ENCODE assay signal across 8 mouse cellular contexts in the genomic region with DNA sequence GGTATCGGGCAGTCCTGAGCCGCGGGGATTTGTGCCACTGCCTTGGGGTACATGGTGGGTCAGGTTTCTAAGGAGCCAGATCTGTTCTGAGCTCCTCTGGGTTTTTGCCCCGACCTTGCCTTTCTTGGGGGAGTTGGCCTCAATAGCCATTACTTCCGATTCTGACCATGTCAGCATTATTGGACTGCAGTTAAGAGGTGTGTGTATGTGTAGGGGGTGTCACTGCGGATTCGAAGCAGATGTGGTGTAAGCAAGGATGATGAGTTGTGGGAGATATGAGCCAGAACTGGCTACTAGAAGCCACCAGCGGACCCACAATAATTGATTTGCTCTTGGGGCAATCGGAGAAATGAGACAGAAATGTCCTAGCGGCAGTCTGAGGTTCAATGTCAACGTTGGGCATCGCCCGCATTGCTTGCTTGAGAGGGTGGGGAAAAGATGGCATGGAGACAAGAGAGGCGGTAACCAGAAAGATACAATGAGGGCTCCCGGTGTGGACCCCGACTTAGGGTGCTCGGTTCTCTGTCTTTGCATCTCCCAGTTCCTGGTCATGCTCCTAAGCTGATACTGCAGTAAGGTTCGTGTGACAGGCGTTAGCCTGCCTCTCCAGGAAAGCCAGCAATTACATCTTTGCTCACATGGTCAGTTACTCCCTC. TPM values are rescaled to one million over a fixed set of nuclear protein-coding genes. Genes with fewer than 3 reads are reported as not detected.
A peak's percentile ranks its signal among the peaks of the same experiment; 100 is the strongest.
DNase-seq lines count a peak whose midpoint lies in the region; ATAC-seq lines count a peak whose summit lies in the region.

No protein-coding gene starts in this region.

- no peak overlapping the region for H3K27ac ChIP-seq in kidney, embryonic 16.5 days (ENCODE audit: low read length)
- no peak overlapping the region for H3K27ac ChIP-seq in liver, embryonic 15.5 days (replicated peaks)

- peak overlapping the region; percentile 65 for H3K4me3 ChIP-seq in kidney, embryonic 16.5 days (ENCODE audit: low read length)
- peak overlapping the region; percentile 33; the same call in 1 of the 2 replicates for H3K4me3 ChIP-seq in liver, embryonic 15.5 days (replicated peaks)

- DNase-seq in kidney, adult 8-10 months: no peak
- peak; percentile 20 for DNase-seq in cerebellum, adult 8-10 months
- no peak for DNase-seq in spleen, adult 12 weeks (ENCODE audit: low spot score)
- no peak for DNase-seq in T-cell, adult 2 months (ENCODE audit: low spot score)
- DNase-seq in gastrocnemius, postnatal 4 days (ENCODE audit: low spot score in 2 of 2): no peak

- peaks cover 40% of the 10 kb centered on the region for H3K27me3 ChIP-seq in kidney, embryonic 16.5 days (ENCODE audit: insufficient read depth, low read length)
- peaks cover 48% of the 10 kb centered on the region for H3K27me3 ChIP-seq in liver, embryonic 15.5 days

- H3K9ac ChIP-seq in kidney, embryonic 16.5 days (replicated peaks; ENCODE audit: low read length): 0 out of 2 replicates have a peak overlapping the region, but pooled peaks have one; percentile 58
- H3K9ac ChIP-seq in liver, embryonic 15.5 days: no peak overlapping the region

- no peaks in the 10 kb centered on the region for H3K36me3 ChIP-seq in kidney, embryonic 16.5 days (ENCODE audit: insufficient read depth, low read length)
- no peaks in the 10 kb centered on the region for H3K36me3 ChIP-seq in liver, embryonic 15.5 days (replicated peaks)

- H3K4me2 ChIP-seq in kidney, embryonic 16.5 days (replicated peaks; ENCODE audit: low read depth, low read length): peak overlapping the region; percentile 100
- H3K4me2 ChIP-seq in liver, embryonic 15.5 days: peak overlapping the region; percentile 53

- WGBS in kidney, embryonic 16.5 days: 19% methylated on average over 19 of the region's 19 CpGs
- WGBS in liver, embryonic 15.5 days (ENCODE audit: insufficient replicate concordance): 24% methylated on average over 19 of the region's 19 CpGs

- no peak for ATAC-seq in kidney, embryonic 16.5 days (ENCODE audit: low FRiP score, low TSS enrichment)
- peak; percentile 6; the same call in 1 of the 2 replicates for ATAC-seq in frontal cortex, adult (ENCODE audit: low TSS enrichment)
- no peak for ATAC-seq in liver, embryonic 15.5 days (ENCODE audit: insufficient read depth)

- peaks cover 12% of the 10 kb centered on the region for H3K4me1 ChIP-seq in kidney, embryonic 16.5 days (ENCODE audit: insufficient read depth, low read length)
- H3K4me1 ChIP-seq in liver, embryonic 15.5 days (replicated peaks): no peaks in the 10 kb centered on the region

- no peaks in the 10 kb centered on the region for H3K9me3 ChIP-seq in kidney, embryonic 16.5 days (ENCODE audit: low read length)
- no peaks in the 10 kb centered on the region for H3K9me3 ChIP-seq in liver, embryonic 15.5 days (replicated peaks)

RNA-seq across cellular contexts. Expression of a gene that starts 0.8 kb away (rescaled TPM):
- 1.6 TPM in 2 replicates for polyA plus RNA-seq in kidney, embryonic 16.5 days (2015; fragmentation: Nextera tagmentation; extraction: Ambion mirVana)
- polyA plus RNA-seq in liver, embryonic 15.5 days (2015; fragmentation: Nextera tagmentation; extraction: Ambion mirVana): 0.16 and 0.46 TPM in 2 replicates
- total RNA-seq in gastrocnemius, postnatal 4 days (2021): 10 to 100 TPM; 12.9 to 13.7 TPM
